Mouse (Mus musculus) erythroid progenitor cell, adult 5-6 weeks (primary cell): Measurements from ENCODE around the gene Ucp1. TPM values are rescaled to one million over a fixed set of nuclear protein-coding genes. Genes with fewer than 3 reads are reported as not detected.

Experiments used
- ATAC-seq: replicated peaks from 2 replicates; pipeline ENCODE4 v1.8.0; 2016; ENCODE audit warnings: moderate number of reproducible peaks, mild to moderate bottlenecking, moderate TSS enrichment, inconsistent platforms; ENCODE audit not compliant: poor library complexity, low FRiP score, severe bottlenecking
- total RNA-seq, 2 experiments: library from RNA; stranded (forward) in 1 of 2; stranded (reverse) in 1 of 2; fragments of 150-400 nt in 1 of 2; fragments of 186-747, 209-891 nt in 1 of 2; gene quantifications; 2 replicates each; pipeline versions ENCODE4 v1.2.3 to v1.2.4; 2015 to 2017; ENCODE audit warnings: low replicate concordance in 2 of 2

The Ucp1 gene
- total RNA-seq (2015; ENCODE audit: low replicate concordance) (not detected in 2 replicates), total RNA-seq (2017; ENCODE audit: low replicate concordance) (not detected in 2 replicates)

GRCm38 (mm10) chr8:83290176-83290575, at the start of gene Ucp1:
Gene Ucp1 (plus strand): TSS chr8:83290352.
- ATAC-seq = no peak

- no peak for ATAC-seq
Measured at GRCm38 (mm10) chr8:83244151-83244550, 46.0 kb upstream of the Ucp1 start.

- no peak for ATAC-seq
Measured at GRCm38 (mm10) chr8:83250858-83251257, 39.3 kb upstream of the Ucp1 start.

GRCm38 (mm10) chr8:83251362-83252246, 38.5 kb upstream of the Ucp1 start:
- no peak for ATAC-seq

GRCm38 (mm10) chr8:83252791-83253190, 37.4 kb upstream of the Ucp1 start:
- 0 out of 2 replicates have a peak, but pooled peaks have one; percentile 14 for ATAC-seq

- ATAC-seq = no peak
Measured at GRCm38 (mm10) chr8:83257631-83258030, 32.5 kb upstream of the Ucp1 start.

GRCm38 (mm10) chr8:83260418-83261215, 29.5 kb upstream of the Ucp1 start:
- ATAC-seq = peak; percentile 77

- no peak for ATAC-seq
Measured at GRCm38 (mm10) chr8:83271172-83271571, 19.0 kb upstream of the Ucp1 start.

GRCm38 (mm10) chr8:83272464-83272863, 17.7 kb upstream of the Ucp1 start:
- no peak for ATAC-seq

GRCm38 (mm10) chr8:83274470-83274869, 15.7 kb upstream of the Ucp1 start:
- no peak for ATAC-seq

GRCm38 (mm10) chr8:83278431-83278830, 11.7 kb upstream of the Ucp1 start:
- ATAC-seq = no peak

- no peak for ATAC-seq
Measured at GRCm38 (mm10) chr8:83285391-83285790, 4.8 kb upstream of the Ucp1 start.

GRCm38 (mm10) chr8:83297375-83297774, 7.2 kb downstream of the Ucp1 start:
- no peak for ATAC-seq

GRCm38 (mm10) chr8:83300135-83300534, 10.0 kb downstream of the Ucp1 start:
- ATAC-seq = no peak

GRCm38 (mm10) chr8:83304946-83305345, 14.8 kb downstream of the Ucp1 start:
- ATAC-seq = no peak

- no peak for ATAC-seq
Measured at GRCm38 (mm10) chr8:83309836-83310235, 19.7 kb downstream of the Ucp1 start.

GRCm38 (mm10) chr8:83315084-83315483, 24.9 kb downstream of the Ucp1 start:
- ATAC-seq = 0 out of 2 replicates have a peak, but pooled peaks have one; percentile 59

- no peak for ATAC-seq
Measured at GRCm38 (mm10) chr8:83315691-83316090, 25.5 kb downstream of the Ucp1 start.

GRCm38 (mm10) chr8:83320543-83320942, 30.4 kb downstream of the Ucp1 start:
- ATAC-seq = no peak

- no peak for ATAC-seq
Measured at GRCm38 (mm10) chr8:83322374-83322773, 32.2 kb downstream of the Ucp1 start.

- peak; percentile 70 for ATAC-seq
Measured at GRCm38 (mm10) chr8:83323056-83323455, 32.9 kb downstream of the Ucp1 start.
